11 mouse cellular contexts compared by ENCODE assay signal in genomic region chr11:61059691-61060457, GRCm38 (mm10). TPM values are rescaled to one million over a fixed set of nuclear protein-coding genes. Genes with fewer than 3 reads are reported as not detected.
A peak's percentile ranks its signal among the peaks of the same experiment; 100 is the strongest.
DNase-seq lines count a peak whose midpoint lies in the region; ATAC-seq and TF ChIP-seq lines count a peak whose summit lies in the region.
"Had no signal": no experiment of that assay in that cellular context is flagged by ENCODE, and none has a peak within 500 bp of the region (broad histone marks: within the 10 kb centered on the region; RNA-seq: fewer than 3 reads in every experiment).

No protein-coding gene starts in this region.

- H3K4me1 ChIP-seq in heart, adult 2 months (ENCODE audit: control insufficient read depth, insufficient read depth, low read length) = peaks cover 13% of the 10 kb centered on the region
- H3K4me1 ChIP-seq in heart, postnatal 0 days (ENCODE audit: control insufficient read depth, insufficient read depth) = peaks cover 33% of the 10 kb centered on the region; the same call in 1 of the 2 replicates

- H3K36me3 ChIP-seq in heart, adult 2 months (ENCODE audit: control insufficient read depth, insufficient read depth, low read length) = no peaks in the 10 kb centered on the region
- no peaks in the 10 kb centered on the region for H3K36me3 ChIP-seq in heart, postnatal 0 days (replicated peaks; ENCODE audit: control insufficient read depth, insufficient read depth, low read length)
- H3K36me3 ChIP-seq: hindbrain, embryonic 15.5 days had no signal

- no peak for TF ChIP-seq CTCF in heart, adult 2 months (IDR thresholded peaks at IDR 0.05)
- TF ChIP-seq CTCF in heart, postnatal 0 days (IDR thresholded peaks at IDR 0.05; ENCODE audit: low read depth) = no peak

- no peak overlapping the region for H3K9ac ChIP-seq in heart, adult 2 months (ENCODE audit: low read depth, low read length)
- H3K9ac ChIP-seq in heart, postnatal 0 days (replicated peaks; ENCODE audit: low read depth, low read length) = no peak overlapping the region
- H3K9ac ChIP-seq: hindbrain, embryonic 15.5 days had no signal

- no peaks in the 10 kb centered on the region for H3K9me3 ChIP-seq in heart, postnatal 0 days (replicated peaks; ENCODE audit: control insufficient read depth, low read length)
- H3K9me3 ChIP-seq: hindbrain, embryonic 15.5 days had no signal

- no peak overlapping the region for H3K4me3 ChIP-seq in heart, adult 2 months
- H3K4me3 ChIP-seq in heart, postnatal 0 days (ENCODE audit: low read depth, low read length) = no peak overlapping the region
- H3K4me3 ChIP-seq: hindbrain, embryonic 15.5 days had no signal

- intact Hi-C loops in heart, adult 2 months (cut with DNase I) = loop anchor here (2.0 to 5.0 kb wide), 2 partner anchors 35 to 78 kb away; no protein-coding TSS in a partner anchor
- intact Hi-C loops in heart, postnatal 36 days (cut with DNase I) = no loop called here
- intact Hi-C loops in left cerebral cortex, postnatal 10 days (cut with DNase I) = no loop called here

- peak overlapping the region; percentile 16; the same call in 1 of the 2 replicates for H3K4me2 ChIP-seq in heart, postnatal 0 days (ENCODE audit: low read depth, low read length)
- H3K4me2 ChIP-seq: hindbrain, embryonic 15.5 days had no signal

- no peaks in the 10 kb centered on the region for H3K27me3 ChIP-seq in heart, adult 2 months (ENCODE audit: control insufficient read depth, insufficient read depth, low read length)
- no peaks in the 10 kb centered on the region for H3K27me3 ChIP-seq in heart, postnatal 0 days (ENCODE audit: control insufficient read depth, insufficient read depth, low read length)
- H3K27me3 ChIP-seq: hindbrain, embryonic 15.5 days had no signal

- TF ChIP-seq POLR2A in heart, adult 2 months (IDR thresholded peaks at IDR 0.05; ENCODE audit: insufficient read depth, low read depth, low read length) = no peak

- no peak for TF ChIP-seq EP300 in heart, adult 2 months (IDR thresholded peaks at IDR 0.05; ENCODE audit: insufficient read depth, low read depth, low read length)
- TF ChIP-seq EP300 in heart, postnatal 0 days (IDR thresholded peaks at IDR 0.05; ENCODE audit: low read depth) = no peak

- H3K27ac ChIP-seq in heart, adult 2 months = peak overlapping the region; percentile 66
- H3K27ac ChIP-seq in heart, postnatal 0 days (ENCODE audit: low read depth) = peak overlapping the region; percentile 77
- H3K27ac ChIP-seq: hindbrain, embryonic 15.5 days had no signal

- ATAC-seq in heart, postnatal 0 days (ENCODE audit: insufficient read depth, low read depth) = peak; percentile 78
- no peak for ATAC-seq in CD4-positive, CD25-positive, alpha-beta regulatory T cell, adult 4 months

- DNase-seq in heart, adult 2 months = peak in 1 of 2 experiments; percentile 40
- DNase-seq in heart, postnatal 36 days = no peak
- DNase-seq in NIH3T3 (ENCODE audit: low read depth) = peak; percentile 56
- DNase-seq in cerebellum, adult 9-11 months = peak; percentile 72
- DNase-seq in heart, postnatal 0 days (ENCODE audit: low spot score) = peak; percentile 55
- no peak for DNase-seq in left cerebral cortex, postnatal 10 days (ENCODE audit: extremely low spot score in 1 of 2, low spot score in 2 of 2)
- DNase-seq in kidney, adult 18-20 months = no peak
- DNase-seq: liver had no signal

- no peaks in the 10 kb centered on the region for H3K79me2 ChIP-seq in heart, adult 2 months (replicated peaks; ENCODE audit: control insufficient read depth, insufficient read depth, low read length)

- WGBS in heart, adult 2 months = 22% methylated on average over 10 of the region's 10 CpGs
- 18% methylated on average over 10 of the region's 10 CpGs for WGBS in heart, postnatal 0 days

RNA-seq across cellular contexts. Expression of gene Kcnj12, which starts 37.5 kb away (rescaled TPM):
- 10 to 100 TPM; 26.7 to 35.7 TPM for total RNA-seq in heart, adult 2 months (2021)
- polyA plus RNA-seq in heart, adult 2 months (2012; rRNA removed) = 29.5 and 42.6 TPM in 2 replicates
- 10 to 100 TPM; 22.8 to 24.9 TPM for total RNA-seq in heart, postnatal 36 days (2021)
- total RNA-seq in heart, postnatal 0 days (2014; rRNA removed; ENCODE audit: low replicate concordance) = 38.9 and 69.3 TPM in 2 replicates
- polyA plus RNA-seq in heart, postnatal 0 days (2015; fragmentation: Nextera tagmentation; extraction: Ambion mirVana) = 9.5 and 10.8 TPM in 2 replicates
- 1 to 10 TPM; 8.2 to 8.3 TPM for total RNA-seq in left cerebral cortex, postnatal 10 days (2021)
- polyA plus RNA-seq in CD4-positive, CD25-positive, alpha-beta regulatory T cell, adult 4 months (2017; shearing (Covaris generic)) = not detected
- total RNA-seq: MEL had no signal

Comparison
In these comparisons a context has a peak if more than half of its experiments do, and no peak if none do; other contexts are left out.
1. DNase-seq: peak in NIH3T3 (single experiment), cerebellum, adult 9-11 months (single experiment) and heart, postnatal 0 days (single experiment); none in heart, postnatal 36 days (0 of 2), left cerebral cortex, postnatal 10 days (0 of 2) and kidney, adult 18-20 months (single experiment).